Mouse (Mus musculus): ENCODE results near the gene Lrrc1. TPM values are rescaled to one million over a fixed set of nuclear protein-coding genes. Genes with fewer than 3 reads are reported as not detected.

Gene Lrrc1
- total and polyA plus RNA-seq, 3 experiments = 13.3 to 21.5 (median 13.8) TPM

DNA sequence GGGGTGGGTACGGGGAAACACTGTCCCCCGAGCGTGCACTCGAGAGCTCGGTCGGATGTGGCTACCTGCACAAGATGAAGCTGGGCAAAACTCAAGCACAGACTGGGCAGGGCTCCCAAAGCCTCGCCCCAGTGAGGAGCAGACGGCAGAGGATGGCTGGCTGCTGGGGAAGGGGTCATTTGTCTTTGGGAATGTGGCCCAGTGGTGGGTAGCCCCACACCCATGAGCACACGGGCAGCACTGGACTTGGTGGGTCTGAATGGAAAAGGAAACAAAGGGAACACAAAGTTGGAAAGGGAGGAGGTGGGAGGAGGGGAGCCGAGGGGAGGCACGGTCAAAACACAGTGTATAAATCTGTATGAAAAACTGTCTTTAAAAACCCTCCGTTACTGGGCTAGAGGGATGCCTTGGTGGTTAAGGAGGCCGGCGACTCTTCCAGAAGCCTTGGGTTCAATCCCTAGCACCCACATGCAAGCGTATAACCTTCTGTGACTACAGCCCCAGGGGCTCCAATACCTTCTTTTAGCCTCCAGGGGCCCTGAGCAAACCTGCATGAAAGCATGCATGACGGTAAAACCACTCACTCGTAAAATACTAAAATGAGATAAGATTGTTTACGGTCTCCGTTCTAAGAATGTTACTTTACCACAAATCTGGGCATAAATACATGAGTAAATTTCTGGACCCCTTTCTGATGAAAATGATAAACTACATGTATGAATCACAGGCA is 89.1 kb downstream of the Lrrc1 start:
- no peaks in the 10 kb centered on the region for H3K27me3 ChIP-seq (ENCODE audit: control insufficient read depth, insufficient read depth, low read length)
- H3K27ac ChIP-seq = no peak overlapping the region
- no peak overlapping the region for H3K9ac ChIP-seq (ENCODE audit: low read depth, low read length)
- no peak for DNase-seq
- H3K79me2 ChIP-seq (replicated peaks; ENCODE audit: control insufficient read depth, insufficient read depth, low read length) = no peaks in the 10 kb centered on the region
- no peak overlapping the region for H3K4me3 ChIP-seq
- intact Hi-C loops (cut with DNase I) = no loop called here
- H3K4me1 ChIP-seq (ENCODE audit: control insufficient read depth, insufficient read depth, low read length) = no peaks in the 10 kb centered on the region
- 89% methylated on average over 19 of the region's 19 CpGs for WGBS
- no peaks in the 10 kb centered on the region for H3K36me3 ChIP-seq (ENCODE audit: control insufficient read depth, insufficient read depth, low read length)
- TF ChIP-seq POLR2A (IDR thresholded peaks at IDR 0.05; ENCODE audit: insufficient read depth, low read depth, low read length) = no peak
- TF ChIP-seq CTCF (IDR thresholded peaks at IDR 0.05) = no peak
- no peak for TF ChIP-seq EP300 (IDR thresholded peaks at IDR 0.05; ENCODE audit: insufficient read depth, low read depth, low read length)

- 76% methylated on average over 12 of the region's 12 CpGs for WGBS
- Histone ChIP-seq H3K27ac (no peak overlapping the region), H3K79me2 (replicated peaks; ENCODE audit: control insufficient read depth, insufficient read depth, low read length) (no peaks in the 10 kb centered on the region), H3K36me3 (ENCODE audit: control insufficient read depth, insufficient read depth, low read length) (no peaks in the 10 kb centered on the region), H3K27me3 (ENCODE audit: control insufficient read depth, insufficient read depth, low read length) (no peaks in the 10 kb centered on the region), H3K4me1 (ENCODE audit: control insufficient read depth, insufficient read depth, low read length) (no peaks in the 10 kb centered on the region), H3K9ac (ENCODE audit: low read depth, low read length) (no peak overlapping the region), H3K4me3 (no peak overlapping the region)
- no peak for DNase-seq
- intact Hi-C loops (cut with DNase I) = no loop called here
- no peak for TF ChIP-seq CTCF (IDR thresholded peaks at IDR 0.05)
- no peak for TF ChIP-seq EP300 (IDR thresholded peaks at IDR 0.05; ENCODE audit: insufficient read depth, low read depth, low read length)
- no peak for TF ChIP-seq POLR2A (IDR thresholded peaks at IDR 0.05; ENCODE audit: insufficient read depth, low read depth, low read length)
Observed at GRCm38 (mm10) chr9:77452046-77452807, 92.4 kb downstream of the Lrrc1 start.

DNA sequence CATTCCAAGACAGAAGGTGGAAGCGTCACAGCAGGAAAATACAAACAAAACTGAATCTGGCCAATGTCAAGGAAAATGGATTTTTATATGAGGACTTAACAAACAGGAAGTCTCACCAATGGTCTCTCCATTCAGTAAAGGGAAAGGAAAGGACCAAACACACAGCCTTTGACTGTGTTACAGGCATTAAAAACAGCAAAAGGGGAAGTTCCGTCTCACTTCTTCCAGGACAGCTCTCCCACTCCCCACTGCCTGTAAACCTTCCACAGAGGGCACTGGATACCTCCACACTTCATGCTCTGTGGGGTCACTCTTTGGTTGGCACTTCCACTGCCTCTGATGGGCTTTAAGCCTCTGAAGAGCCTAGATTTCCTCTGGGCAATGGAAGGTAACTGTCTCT is 94.2 kb downstream of the Lrrc1 start:
- no peaks in the 10 kb centered on the region for H3K27me3 ChIP-seq (ENCODE audit: control insufficient read depth, insufficient read depth, low read length)

DNA sequence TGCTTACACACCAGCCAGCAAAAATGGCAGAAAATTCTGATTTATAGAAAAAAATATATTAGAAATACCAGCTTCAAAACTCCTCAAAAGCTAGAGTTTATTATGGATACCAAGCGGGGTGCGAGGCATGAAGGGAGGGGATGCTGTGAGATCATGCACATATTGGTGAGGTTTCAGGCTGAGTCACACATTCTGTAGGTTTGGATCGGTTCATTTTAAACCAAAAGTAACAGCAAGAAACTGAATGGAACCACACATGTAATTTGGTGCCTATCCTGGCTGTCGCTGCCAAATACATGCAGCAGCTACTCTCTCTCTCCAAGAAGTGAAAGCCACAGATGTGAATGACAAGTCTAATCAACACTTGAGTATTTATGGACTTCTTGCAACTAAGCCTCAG is 99.8 kb downstream of the Lrrc1 start:
- WGBS = 94% methylated on average over 4 of the region's 4 CpGs
- Histone ChIP-seq H3K9ac (ENCODE audit: low read depth, low read length) (no peak overlapping the region), H3K4me1 (ENCODE audit: control insufficient read depth, insufficient read depth, low read length) (no peaks in the 10 kb centered on the region), H3K27me3 (ENCODE audit: control insufficient read depth, insufficient read depth, low read length) (no peaks in the 10 kb centered on the region), H3K36me3 (ENCODE audit: control insufficient read depth, insufficient read depth, low read length) (no peaks in the 10 kb centered on the region), H3K4me3 (no peak overlapping the region), H3K27ac (no peak overlapping the region), H3K79me2 (replicated peaks; ENCODE audit: control insufficient read depth, insufficient read depth, low read length) (no peaks in the 10 kb centered on the region)
- TF ChIP-seq POLR2A (IDR thresholded peaks at IDR 0.05; ENCODE audit: insufficient read depth, low read depth, low read length) = no peak
- no peak for TF ChIP-seq CTCF (IDR thresholded peaks at IDR 0.05)
- no peak for TF ChIP-seq EP300 (IDR thresholded peaks at IDR 0.05; ENCODE audit: insufficient read depth, low read depth, low read length)
- no peak for DNase-seq
- intact Hi-C loops (cut with DNase I) = no loop called here

More for the DNA sequence above, 94.2 kb downstream of the Lrrc1 start:
- Histone ChIP-seq H3K4me1 (ENCODE audit: control insufficient read depth, insufficient read depth, low read length) (no peaks in the 10 kb centered on the region), H3K9ac (ENCODE audit: low read depth, low read length) (no peak overlapping the region), H3K36me3 (ENCODE audit: control insufficient read depth, insufficient read depth, low read length) (no peaks in the 10 kb centered on the region), H3K4me3 (no peak overlapping the region), H3K79me2 (replicated peaks; ENCODE audit: control insufficient read depth, insufficient read depth, low read length) (no peaks in the 10 kb centered on the region), H3K27ac (no peak overlapping the region)
- WGBS = 68% methylated on average over 2 of the region's 2 CpGs
- DNase-seq = no peak
- TF ChIP-seq CTCF (IDR thresholded peaks at IDR 0.05) = no peak
- no peak for TF ChIP-seq POLR2A (IDR thresholded peaks at IDR 0.05; ENCODE audit: insufficient read depth, low read depth, low read length)
- no peak for TF ChIP-seq EP300 (IDR thresholded peaks at IDR 0.05; ENCODE audit: insufficient read depth, low read depth, low read length)
- intact Hi-C loops (cut with DNase I) = no loop called here

DNA sequence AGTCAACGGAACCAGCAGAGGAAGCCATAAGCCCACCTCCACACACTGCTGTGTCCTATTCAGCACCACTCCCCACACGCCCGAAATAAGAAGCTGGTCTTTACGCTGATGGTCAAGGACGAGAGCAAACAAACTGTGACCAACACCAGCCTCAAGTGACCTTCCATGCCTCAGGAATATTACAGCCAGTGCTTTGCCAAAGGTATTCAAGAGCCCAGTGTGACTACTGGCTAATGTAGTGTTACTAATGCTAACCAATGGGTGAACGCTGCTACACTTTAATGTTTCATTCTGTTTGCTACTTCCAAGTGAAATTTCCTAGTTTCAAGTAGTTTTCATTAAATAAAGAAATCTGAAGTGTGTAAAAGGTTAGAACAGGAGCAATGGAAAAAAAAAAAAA is 105.3 kb downstream of the Lrrc1 start:
- DNase-seq = no peak
- WGBS = 61% methylated on average over 6 of the region's 6 CpGs

More for the DNA sequence above, 105.3 kb downstream of the Lrrc1 start:
- TF ChIP-seq CTCF (IDR thresholded peaks at IDR 0.05) (no peak), POLR2A (IDR thresholded peaks at IDR 0.05; ENCODE audit: insufficient read depth, low read depth, low read length) (no peak), EP300 (IDR thresholded peaks at IDR 0.05; ENCODE audit: insufficient read depth, low read depth, low read length) (no peak)
- intact Hi-C loops (cut with DNase I) = no loop called here
- peak overlapping the region; percentile 2; the same call in 1 of the 2 replicates for H3K9ac ChIP-seq (ENCODE audit: low read depth, low read length)
- H3K4me3 ChIP-seq = no peak overlapping the region; the same call in 1 of the 2 replicates
- no peaks in the 10 kb centered on the region for H3K27me3 ChIP-seq (ENCODE audit: control insufficient read depth, insufficient read depth, low read length)
- H3K4me1 ChIP-seq (ENCODE audit: control insufficient read depth, insufficient read depth, low read length) = peaks cover 2% of the 10 kb centered on the region; the same call in 1 of the 2 replicates
- no peaks in the 10 kb centered on the region for H3K79me2 ChIP-seq (replicated peaks; ENCODE audit: control insufficient read depth, insufficient read depth, low read length)
- H3K36me3 ChIP-seq (ENCODE audit: control insufficient read depth, insufficient read depth, low read length) = no peaks in the 10 kb centered on the region
- peak overlapping the region; percentile 87 for H3K27ac ChIP-seq

All from heart, adult 2 months (tissue).